Mouse (Mus musculus) effector memory CD4-positive, alpha-beta T cell, adult 7 months (primary cell): ENCODE measurements around the gene Olfr1196. TPM values are rescaled to one million over a fixed set of nuclear protein-coding genes. Genes with fewer than 3 reads are reported as not detected.

Experiments
- polyA plus RNA-seq: library from polyadenylated mRNA; unstranded; fragments of 100-300 nt; shearing (Covaris generic); gene quantifications from one replicate; pipeline ENCODE4 v1.2.1, GENCODE M21; 2017

The Olfr1196 gene
- polyA plus RNA-seq = not detected

GRCm38 (mm10) chr2:88704497-88704896 is at the start of gene Olfr1196:
Gene Olfr1196 (minus strand): TSS chr2:88704597.

GRCm38 (mm10) chr2:88751270-88751669 is 46.9 kb upstream of the Olfr1196 start, which contains the start of gene Olfr1198:
Gene Olfr1198 (minus strand): TSS chr2:88751370.

GRCm38 (mm10) chr2:88732266-88732665 is 27.9 kb upstream of the Olfr1196 start, which contains the start of gene Olfr1197:
Gene Olfr1197 (minus strand): TSS chr2:88732366.

DNA sequence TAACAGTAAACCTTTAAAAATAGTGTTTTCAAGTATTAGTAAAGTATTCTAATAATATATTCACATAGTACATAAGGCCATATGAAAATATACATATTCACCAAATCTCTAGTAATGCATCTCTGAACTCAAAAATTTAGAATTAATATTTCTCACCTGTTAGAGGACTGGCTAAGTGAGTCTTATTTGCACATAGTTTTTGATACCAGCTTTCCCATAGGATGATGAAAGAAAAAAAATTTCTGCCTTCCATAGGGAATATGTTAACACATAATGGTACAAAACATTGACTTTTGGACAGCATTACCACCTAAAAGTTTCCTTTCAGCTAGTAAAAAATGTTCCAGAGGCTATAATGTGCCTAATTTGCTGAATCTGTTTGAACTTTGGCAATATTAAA is 15.3 kb downstream of the Olfr1196 start, which contains the start of gene Olfr1195:
Olfr1195 (minus strand) TSS at position 101 of the 400 bp plus-strand sequence.

DNA sequence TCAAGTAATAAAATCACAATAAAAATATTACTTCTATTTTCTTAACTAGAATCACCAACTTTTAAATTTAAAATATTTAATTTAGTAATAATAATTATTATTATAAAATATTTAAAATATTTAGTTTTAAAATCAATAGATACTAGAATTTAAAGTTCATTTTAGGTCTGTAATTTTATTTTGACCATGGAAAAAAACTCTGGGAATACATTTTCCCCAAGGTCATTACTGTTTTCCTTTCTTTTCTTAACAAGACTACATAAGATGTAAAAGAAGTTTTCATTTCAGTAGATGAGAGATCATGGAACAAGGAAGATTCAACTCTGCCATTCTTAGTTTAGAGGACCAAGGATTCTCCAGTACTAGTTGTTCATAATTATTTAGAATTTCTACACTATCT is 29.1 kb downstream of the Olfr1196 start, which contains the start of gene Olfr1193:
Olfr1193 (plus strand) TSS at position 301 of the 400 bp plus-strand sequence.

GRCm38 (mm10) chr2:88648209-88648608 is 56.2 kb downstream of the Olfr1196 start, which contains the start of gene Olfr1192-ps1:
Gene Olfr1192-ps1 (plus strand): TSS chr2:88648509.

Other genes with a start within 250 kb of the Olfr1196 start
- not detected for gene Olfr1183, start 249.7 kb downstream of the Olfr1196 start, polyA plus RNA-seq
- 0.80 TPM for gene Olfr1184, start 221.0 kb downstream of the Olfr1196 start, polyA plus RNA-seq
- not detected for gene Olfr1185-ps1, start 211.3 kb downstream of the Olfr1196 start, polyA plus RNA-seq
- gene Olfr1186, start 186.0 kb downstream of the Olfr1196 start, polyA plus RNA-seq = not detected
- gene Olfr1188, start 147.7 kb downstream of the Olfr1196 start, polyA plus RNA-seq = not detected
- gene Olfr1189, start 118.1 kb downstream of the Olfr1196 start, polyA plus RNA-seq = not detected
- gene Olfr1191-ps1, start 64.1 kb downstream of the Olfr1196 start, polyA plus RNA-seq = not detected
- not detected for gene Olfr1192-ps1, start 56.1 kb downstream of the Olfr1196 start, polyA plus RNA-seq
- gene Olfr1193, start 29.0 kb downstream of the Olfr1196 start, polyA plus RNA-seq = not detected
- not detected for gene Olfr1195, start 15.4 kb downstream of the Olfr1196 start, polyA plus RNA-seq
- not detected for gene Olfr1197, start 27.8 kb upstream of the Olfr1196 start, polyA plus RNA-seq
- gene Olfr1198, start 46.8 kb upstream of the Olfr1196 start, polyA plus RNA-seq = not detected
- not detected for gene Olfr1199, start 55.9 kb upstream of the Olfr1196 start, polyA plus RNA-seq
- gene Olfr1200, start 65.9 kb upstream of the Olfr1196 start, polyA plus RNA-seq = not detected
- gene Olfr1201, start 88.4 kb upstream of the Olfr1196 start, polyA plus RNA-seq = not detected
- not detected for gene Olfr1202, start 109.9 kb upstream of the Olfr1196 start, polyA plus RNA-seq
- not detected for gene Olfr1205, start 125.1 kb upstream of the Olfr1196 start, polyA plus RNA-seq
- gene Olfr1204, start 144.7 kb upstream of the Olfr1196 start, polyA plus RNA-seq = not detected
- not detected for gene Olfr1206, start 158.6 kb upstream of the Olfr1196 start, polyA plus RNA-seq
- gene Olfr1208, start 197.7 kb upstream of the Olfr1196 start, polyA plus RNA-seq = not detected
- gene Olfr1209, start 210.6 kb upstream of the Olfr1196 start, polyA plus RNA-seq = not detected
- gene Olfr1211, start 233.5 kb upstream of the Olfr1196 start, polyA plus RNA-seq = not detected
- gene Olfr1212, start 249.4 kb upstream of the Olfr1196 start, polyA plus RNA-seq = not detected